Mouse (Mus musculus): ENCODE data around the gene Cntnap2.

DNA sequence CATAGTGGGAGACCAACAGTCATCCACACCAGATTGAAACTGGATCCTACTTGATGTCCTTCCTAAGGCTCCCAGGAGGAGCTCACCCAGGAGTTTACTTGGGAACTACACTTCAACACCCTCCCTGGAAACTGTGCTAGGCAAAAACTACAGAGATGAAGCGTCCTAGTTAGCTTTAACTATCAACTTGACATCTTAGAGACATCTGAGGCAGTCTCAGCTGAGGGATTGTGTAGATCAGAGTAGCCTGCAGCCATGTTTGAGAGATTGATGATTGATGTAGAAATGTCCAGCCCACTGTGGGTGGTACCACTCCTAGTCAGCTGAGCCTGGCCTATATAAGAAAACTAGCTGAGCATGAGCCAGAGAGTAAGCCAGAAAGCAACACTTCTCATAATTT lies 2123.6 kb downstream of the Cntnap2 start:
- no peak for TF ChIP-seq CTCF (IDR thresholded peaks at IDR 0.05)
- no peak for TF ChIP-seq POLR2A (IDR thresholded peaks at IDR 0.05; ENCODE audit: insufficient read depth, low read depth, low read length)
- no peak for TF ChIP-seq EP300 (IDR thresholded peaks at IDR 0.05; ENCODE audit: insufficient read depth, low read depth, low read length)

Measured in heart, adult 2 months (tissue).